Mouse (Mus musculus) ES-E14 (cell line): ENCODE measurements around the gene Gjb3.

Experiments used
- MAFK ChIP-seq: IDR thresholded peaks from 2 replicates; pipeline ENCODE4 v1.6.1; 2014; ENCODE audit warnings: mild to moderate bottlenecking, low read depth, low read length, inconsistent platforms; ENCODE audit not compliant: insufficient read depth
- ZC3H11A ChIP-seq: IDR thresholded peaks from 2 replicates; pipeline ENCODE4 v1.6.1; 2012; ENCODE audit warnings: low read depth, mild to moderate bottlenecking, inconsistent platforms, low read length, borderline replicate concordance

DNA sequence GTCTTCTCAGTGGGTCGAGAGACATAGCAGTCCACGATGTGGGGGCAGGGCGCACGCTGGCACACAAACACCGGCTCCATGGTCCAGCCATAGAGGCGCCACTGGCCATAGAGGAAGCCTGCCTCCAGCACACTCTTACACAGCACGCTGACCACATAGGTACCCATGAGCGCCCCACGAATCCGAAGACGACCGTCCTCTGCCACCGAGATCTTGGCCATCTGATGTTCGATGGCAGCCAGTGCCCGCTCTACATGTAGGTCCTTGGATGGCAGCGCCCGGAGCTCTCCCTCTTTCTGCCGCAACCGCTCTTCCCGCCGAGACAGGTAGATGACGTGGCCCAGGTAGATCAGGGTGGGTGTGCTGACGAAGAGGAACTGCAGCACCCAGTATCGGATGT is 18.3 kb downstream of the Gjb3 start:
- TF ChIP-seq ZC3H11A (no peak), MAFK (no peak)
